Mouse (Mus musculus) embryo, embryonic 10.5 days (tissue): Measurements from ENCODE around the gene Srsf6.
A peak's percentile ranks its signal among the peaks of the same experiment; 100 is the strongest.

Experiments used
- DNase-seq: peaks from one replicate; pipeline ENCODE4 v3.0.0-alpha.2; 2015; ENCODE audit warnings: low spot score

The Srsf6 gene

DNA sequence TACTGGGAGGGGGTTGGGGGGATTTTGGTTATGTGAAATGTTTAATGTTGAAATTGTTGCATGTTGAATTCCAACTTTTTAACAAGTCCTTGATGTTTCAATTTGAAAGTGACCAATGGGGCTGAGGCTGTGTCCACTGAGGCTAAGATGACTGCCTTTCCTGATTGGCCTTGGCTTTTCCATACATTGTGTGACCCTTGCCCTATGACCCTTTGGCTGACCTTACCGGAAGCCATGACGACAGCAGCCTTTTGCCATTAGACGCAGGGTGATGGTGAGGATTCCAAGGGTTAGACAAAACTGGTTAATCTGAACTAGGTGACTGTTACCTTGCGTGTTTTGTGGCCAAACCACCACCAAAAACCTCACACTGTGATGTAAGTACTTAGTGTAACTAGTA is 1.4 kb downstream of the Srsf6 start:
- DNase-seq = peak; percentile 59

DNA sequence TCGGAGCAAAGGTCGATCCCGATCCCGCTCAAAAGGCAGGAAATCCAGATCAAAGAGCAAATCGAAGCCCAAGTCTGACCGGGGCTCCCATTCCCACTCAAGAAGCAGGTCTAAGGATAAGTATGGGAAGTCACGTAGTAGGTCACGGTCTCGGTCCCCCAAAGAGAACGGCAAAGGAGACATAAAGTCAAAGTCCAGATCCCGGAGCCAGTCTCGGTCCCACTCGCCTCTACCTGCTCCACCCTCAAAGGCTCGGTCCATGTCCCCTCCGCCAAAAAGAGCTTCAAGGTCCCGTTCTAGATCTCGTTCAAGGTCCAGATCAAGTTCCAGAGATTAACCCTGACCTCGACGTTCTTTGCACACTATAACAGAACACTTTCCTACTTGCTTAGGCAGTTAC is 3.1 kb downstream of the Srsf6 start:
- no peak for DNase-seq

DNA sequence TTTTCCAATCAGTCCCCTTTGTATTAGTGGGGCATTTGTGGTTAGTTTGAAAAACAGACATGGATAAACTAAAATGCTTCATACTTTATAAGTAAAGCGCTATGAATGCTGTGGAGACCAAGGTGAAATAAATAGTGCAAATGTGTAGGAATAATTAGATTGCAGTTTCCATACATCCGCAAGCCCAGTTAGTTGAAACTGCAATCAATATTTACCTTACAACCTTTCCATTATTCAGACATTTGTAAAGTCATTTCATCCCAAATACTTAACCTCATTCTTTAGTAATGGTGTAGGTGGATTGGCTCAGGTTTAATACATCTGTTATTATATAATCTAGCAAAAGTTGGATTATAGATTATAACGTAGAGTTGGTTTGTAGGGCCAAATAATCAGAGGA is 4.4 kb downstream of the Srsf6 start:
- DNase-seq = no peak

DNA sequence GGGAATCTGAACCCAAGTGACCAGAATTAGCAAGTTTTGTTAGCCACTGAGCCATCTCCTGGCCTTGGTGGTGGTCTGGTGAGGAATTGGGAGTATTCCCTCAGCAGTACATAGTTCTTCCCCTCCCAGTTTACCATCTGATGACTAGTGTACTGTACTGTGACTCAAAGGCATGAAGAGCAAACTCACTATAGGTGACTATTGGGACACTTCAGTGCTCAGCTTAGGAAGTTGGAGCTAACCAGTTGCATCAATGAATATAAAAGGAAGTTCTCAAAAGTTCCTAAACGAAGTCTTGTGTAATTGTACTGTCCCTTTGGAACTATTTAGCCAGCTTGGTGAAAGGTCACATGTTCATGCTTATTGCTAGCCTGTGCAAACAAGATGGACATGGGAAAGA is 8.2 kb downstream of the Srsf6 start:
- no peak for DNase-seq

DNA sequence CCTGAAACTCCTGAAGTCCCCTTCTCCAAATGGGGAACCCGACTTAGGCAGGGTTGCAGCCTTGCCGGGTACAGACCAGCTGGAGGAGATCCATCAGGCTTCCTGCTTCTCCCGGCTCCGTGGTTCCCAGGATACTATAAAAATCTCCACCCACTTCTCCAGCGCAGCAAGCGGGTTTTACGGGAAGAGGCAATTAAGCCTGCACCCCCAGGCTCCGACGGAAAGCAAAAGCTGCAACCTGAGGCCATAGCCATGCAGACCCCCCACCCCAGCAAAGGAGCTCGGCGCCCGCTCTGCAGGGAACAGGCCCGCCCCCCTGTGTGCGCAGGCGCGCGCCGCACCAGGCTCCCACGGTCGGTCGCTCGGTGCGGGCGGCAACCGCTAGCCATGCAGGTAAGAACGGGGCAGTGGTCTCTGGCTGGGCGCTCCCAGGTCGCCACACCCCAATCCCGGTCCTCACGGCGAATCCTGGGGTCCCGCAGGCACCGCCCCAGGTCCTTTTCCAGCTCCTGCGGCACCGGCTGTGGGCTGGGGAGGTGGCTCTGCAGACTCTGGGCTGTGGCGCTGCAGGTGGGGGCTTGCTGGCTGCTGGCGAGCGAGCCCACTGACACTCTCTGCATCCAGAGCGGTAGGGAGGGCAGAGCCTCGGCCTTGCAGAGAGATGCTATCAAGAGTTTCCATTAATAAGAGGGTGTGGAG is 12.0 kb downstream of the Srsf6 start, which contains the start of gene L3mbtl1:
TSS of gene L3mbtl1 (plus strand) at position 325 of the 699 bp plus-strand sequence.
- peak; percentile 27 for DNase-seq

DNA sequence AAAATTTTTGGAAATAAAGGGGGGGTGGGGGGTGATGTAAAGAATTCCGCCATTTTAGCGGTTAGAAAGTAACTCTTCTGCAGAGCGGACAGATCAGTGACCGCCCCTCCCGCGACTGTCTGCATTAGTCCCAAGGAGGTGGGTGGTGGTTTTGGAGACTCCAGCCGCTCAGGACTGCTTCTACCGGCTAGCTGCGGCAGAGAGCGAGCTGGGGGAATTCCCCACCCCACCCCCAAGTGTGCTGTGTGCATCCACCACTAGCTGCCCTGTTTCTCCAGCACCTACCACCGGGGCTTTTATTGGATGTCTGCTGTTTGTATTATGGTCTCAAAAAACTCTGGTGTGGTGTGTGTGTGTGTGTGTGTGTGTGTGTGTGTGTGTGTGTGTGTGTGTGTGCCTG is 12.6 kb downstream of the Srsf6 start:
- DNase-seq = no peak

DNA sequence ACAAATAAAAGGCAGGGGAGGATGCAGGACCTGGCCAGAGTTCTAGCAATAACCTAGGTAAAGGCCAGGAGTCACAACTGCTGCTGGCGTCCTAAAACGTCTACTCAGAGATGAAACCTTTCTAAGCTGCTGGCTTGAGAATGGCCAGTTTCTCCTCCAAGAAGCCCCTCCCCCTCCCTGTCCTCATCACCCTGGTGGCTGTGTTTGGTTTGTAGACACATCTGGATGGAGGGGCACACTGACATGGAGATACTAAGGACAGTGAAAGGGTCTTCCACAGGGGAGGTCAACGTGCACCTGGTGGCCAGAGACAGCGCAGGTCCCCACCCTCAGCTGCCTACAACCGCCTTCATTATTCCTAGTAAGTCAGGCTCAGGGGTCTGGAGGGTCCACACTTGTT is 15.6 kb downstream of the Srsf6 start:
- DNase-seq = no peak

DNA sequence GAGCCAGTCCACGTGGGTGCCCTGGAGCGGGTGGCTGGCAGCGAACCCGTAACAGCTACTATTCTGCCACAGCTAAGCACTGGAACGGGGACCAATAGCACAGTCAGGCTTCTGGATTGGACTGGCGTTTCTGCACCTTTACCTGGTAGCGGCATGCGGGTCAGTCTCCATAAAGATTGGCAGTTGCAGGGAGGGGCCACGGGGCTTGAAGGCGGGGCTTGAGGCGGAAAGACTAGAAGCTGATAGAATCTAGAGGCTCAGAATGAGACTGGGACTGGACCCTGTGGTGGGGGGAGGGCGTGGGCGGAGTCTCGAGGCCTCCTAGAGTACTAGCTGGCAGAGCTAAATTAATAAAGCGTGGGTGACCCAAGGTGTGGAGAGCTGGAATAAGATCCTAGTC is 16.4 kb downstream of the Srsf6 start:
- DNase-seq = peak; percentile 33

DNA sequence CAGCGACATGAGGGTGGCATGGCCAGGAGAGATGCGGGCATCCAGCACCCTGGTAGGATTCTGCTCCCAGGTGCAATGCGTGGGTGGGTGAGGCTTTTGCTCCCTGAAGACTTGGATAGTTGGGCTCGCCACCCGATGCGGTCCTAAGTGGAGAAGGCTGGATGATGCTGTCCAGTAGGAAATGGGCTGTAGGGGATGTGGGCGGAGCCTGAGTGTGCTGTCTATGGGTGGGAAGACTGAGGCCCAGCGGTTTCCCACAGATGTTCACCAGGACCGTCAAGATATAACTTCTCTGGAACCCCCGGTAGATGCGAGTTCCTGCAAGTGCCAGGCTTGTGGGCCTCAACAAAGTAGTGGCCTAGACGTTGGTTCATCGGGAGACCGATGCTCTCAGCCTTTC is 16.9 kb downstream of the Srsf6 start:
- no peak for DNase-seq

DNA sequence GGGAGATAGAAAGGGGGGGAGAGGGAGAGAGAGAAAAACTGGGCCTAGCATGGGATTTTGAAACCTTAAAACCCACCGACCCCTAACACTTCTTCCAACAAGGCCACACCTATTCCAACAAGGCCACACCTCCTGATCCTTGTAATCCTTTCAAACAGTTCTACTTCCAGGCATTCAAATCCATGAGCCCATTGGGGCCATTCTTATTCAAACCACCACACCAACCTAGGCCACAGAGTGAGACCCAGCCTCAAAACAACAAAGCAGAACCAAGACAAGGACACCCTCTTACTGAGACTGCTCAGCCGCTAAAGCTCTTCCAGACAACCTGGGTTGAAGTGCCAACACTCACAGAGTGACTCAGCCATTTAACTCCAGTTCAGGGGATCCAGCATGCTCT is 19.4 kb downstream of the Srsf6 start:
- no peak for DNase-seq

DNA sequence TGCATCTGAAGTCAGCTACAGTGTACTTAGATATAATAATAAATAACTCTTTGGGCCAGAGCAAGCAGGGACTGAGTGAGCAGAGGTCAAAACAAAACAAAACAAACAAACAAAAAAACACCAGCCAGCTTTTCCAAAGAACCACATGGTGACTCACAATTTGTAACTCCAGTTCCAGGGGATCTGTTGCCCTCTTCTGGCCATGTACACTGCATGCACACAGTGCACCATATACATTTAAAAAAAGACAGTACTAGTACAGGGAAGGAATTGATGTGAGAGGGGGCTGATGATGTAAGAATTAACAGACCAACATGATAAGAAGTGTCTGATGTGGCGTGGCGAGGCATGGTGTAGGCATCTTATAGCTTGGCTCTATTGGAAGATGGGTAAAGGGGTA is 25.5 kb downstream of the Srsf6 start:
- DNase-seq = no peak

DNA sequence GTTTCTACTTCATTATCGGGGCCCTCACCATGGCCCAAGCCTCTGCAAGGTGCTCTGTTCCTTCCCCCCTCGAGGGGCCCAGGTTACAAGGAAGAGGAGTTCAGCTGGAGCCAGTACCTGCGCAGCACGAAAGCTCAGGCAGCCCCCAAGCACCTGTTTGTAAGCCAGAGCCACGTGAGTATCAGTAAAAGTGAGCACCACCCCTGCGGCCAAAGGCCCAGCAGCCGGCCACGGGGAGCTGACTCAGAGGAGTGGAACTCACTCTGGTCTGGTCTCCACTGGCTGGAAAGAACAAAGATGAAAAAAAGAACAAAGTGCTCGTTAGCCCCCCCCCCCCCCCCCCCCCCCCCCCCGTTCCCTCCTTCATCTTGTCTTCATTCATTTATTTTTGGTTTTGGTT is 30.0 kb downstream of the Srsf6 start:
- no peak for DNase-seq

DNA sequence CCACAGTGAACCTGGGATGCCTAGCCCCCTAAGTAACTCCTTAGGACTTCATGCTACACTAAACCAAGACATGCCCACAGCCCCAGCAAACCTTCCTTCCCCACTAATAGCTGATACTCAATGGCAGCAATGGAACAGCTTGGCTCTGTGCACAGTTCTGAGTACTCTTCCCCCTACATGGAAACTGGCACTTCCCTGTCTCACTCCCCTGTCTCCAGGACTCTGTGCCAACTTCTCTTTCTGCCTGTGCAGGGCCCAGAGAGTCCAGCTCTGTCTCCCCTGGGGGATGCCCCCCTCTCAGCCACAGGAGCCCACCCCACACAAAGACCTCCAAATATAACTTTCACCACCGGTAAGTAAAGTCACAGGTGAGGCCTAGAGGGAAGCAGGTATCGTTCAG is 35.4 kb downstream of the Srsf6 start:
- no peak for DNase-seq

DNA sequence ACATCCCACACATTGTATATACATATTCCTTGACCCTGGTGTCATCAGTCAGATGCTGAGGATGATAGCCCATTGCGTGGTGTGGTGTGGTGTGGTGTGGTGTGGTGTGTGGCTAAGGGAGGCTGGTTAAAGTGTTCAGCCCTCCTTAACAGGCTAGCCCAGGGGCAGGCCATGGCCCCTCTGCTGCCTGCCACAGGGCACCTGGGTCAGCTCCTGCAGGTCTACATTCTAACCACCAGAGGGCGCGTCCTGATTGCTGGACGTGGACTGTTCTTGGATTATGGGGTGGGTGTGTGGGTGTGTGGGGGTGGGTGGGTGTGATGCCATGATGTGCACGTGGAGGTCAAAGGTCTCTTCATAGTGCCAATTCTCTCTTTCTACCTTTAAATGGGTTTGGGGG is 37.0 kb downstream of the Srsf6 start:
- DNase-seq = peak; percentile 75

DNA sequence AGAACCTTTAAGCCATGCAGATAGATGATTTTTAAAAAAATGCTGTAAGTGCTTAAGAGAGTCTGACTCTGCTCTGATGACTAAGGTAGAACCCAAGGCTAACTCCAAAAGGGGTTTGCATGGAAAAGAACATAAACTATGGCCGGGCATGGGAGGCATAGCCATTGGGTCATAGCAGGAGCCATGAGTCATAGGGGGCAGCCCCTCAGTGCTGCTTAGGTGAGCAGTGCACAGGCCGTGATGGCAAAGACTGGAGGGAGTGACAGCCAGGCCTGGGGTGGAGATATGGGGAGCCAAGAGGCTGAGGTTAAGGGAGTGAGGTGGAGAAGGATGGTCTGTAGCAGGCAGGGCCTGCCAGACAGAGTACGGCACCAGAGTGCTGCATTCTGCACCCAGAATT is 37.8 kb downstream of the Srsf6 start:
- DNase-seq = no peak

DNA sequence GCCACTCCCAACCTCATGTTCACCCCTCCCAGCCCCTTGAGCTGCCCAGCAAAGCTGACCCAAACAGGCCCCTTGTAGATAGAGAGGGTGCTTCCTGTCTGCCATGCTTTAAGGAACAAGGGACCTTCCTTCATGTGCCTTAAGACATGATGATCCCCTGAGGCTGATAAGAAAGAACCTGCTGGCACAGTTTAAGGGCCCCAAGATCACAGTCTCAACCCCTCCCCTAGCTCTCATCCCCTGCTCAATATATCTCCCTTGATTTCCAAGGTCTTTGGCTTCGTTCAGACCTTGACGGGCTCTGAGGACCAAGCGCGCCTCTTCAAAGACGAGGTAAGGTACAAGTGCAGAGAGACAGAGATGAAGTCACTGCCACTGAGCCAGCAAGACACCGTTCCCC is 39.6 kb downstream of the Srsf6 start:
- DNase-seq = no peak

DNA sequence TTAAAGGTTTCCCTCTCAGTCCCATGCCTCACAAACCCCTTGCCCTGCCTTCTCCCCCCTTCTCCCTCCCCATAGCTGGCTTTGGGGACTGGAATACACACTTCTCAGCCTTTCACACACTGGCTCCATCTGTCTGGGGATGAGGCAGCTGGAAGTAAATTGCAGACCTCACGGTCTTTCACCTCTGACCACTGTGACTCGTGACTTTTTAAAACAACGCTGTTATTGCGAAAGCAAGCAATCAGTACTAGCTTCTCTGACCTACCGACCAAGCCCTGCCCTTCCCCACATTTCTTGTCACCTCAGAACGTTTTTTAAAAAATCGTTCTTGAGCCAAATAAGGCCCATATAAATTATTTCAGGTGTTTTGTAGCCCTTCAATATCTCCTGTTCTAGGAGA is 41.4 kb downstream of the Srsf6 start:
- peak; percentile 38 for DNase-seq

DNA sequence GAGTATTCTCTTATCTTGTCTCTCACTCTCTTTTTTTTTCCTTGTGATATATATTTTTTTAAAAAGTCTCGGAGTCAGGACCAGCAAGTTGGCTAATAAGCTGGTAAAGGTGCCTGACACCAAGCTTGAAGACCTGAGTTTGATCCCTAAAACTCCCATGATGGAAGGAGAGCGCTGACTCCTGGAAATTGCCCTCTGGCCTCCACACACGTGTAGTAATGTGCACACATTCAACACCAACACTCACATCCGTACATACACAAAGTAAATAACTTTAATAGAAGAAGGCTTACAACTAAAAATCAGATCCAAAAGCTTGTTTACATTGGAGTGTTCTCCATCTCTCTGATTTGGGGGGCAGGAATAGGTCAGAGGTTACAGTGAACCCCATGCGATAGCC is 41.9 kb downstream of the Srsf6 start:
- no peak for DNase-seq

DNA sequence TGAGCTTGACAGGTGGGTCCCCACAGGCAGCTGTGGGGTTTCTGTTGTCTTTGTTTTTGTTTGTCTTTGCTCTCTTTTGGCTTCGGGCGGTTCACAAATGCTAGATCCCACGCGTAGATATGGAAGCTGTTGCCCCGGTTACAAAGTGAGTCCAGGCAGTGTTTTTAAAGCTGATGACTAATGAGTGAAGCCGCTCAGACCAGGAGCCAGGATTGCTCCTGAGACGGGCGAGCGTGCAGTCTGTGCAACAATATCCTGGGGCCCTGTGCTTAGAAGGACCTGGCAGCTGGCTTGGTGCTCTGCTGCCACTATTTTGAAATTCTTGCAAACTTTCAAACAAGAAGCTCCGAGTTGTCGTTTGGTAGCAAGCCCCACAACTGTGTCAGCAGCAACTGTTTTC is 42.3 kb downstream of the Srsf6 start:
- peak; percentile 55 for DNase-seq

DNA sequence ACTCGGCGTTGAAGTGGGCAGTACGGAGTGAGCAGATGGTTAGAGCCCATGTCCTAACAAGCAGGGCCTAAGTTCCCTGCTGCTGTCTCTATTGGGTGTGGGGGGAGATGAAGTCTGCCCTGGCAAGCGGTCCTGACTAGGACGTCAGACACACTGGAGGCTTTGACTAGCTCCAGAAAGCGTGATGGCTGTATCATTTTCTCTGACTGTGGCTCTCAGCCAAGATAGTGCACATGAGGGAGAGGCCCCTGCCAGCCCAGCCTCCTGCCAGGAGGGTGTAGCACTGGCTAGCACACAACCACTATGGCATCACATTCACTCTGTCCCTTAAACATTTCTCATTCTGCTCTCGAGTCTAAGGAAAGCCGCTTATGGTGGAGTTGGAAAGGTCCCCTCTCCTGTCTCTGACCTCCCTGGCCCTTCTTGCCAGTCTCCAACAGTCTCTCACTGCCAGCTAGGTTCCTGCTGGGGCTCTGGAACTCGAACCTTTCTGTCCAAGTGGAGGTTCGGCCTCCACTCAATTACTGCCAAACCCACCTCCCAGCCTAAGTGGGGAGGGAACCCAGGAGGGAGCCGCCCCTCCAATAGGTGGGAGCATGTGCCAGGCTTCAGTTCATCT is 43.9 kb downstream of the Srsf6 start:
- no peak for DNase-seq

DNA sequence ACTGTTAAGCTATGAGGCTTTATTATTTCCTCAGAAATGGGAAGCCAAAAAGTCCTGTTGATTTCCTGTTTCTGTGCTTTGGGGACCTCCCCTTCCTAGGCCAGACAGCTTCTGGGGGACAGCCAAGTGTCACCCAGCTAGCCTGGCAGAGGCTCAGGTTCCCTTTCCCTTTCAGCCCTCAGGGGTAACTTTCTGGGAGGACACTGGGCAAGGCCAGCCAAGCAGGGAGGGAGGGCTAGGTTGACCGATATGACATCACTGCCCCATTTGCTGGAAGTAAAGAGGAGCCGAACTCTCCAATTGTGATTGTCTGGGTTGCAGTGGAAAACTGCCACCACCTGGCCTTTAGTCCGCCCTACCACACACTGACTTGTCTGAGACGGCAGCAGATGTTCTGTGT is 44.7 kb downstream of the Srsf6 start:
- DNase-seq = no peak

DNA sequence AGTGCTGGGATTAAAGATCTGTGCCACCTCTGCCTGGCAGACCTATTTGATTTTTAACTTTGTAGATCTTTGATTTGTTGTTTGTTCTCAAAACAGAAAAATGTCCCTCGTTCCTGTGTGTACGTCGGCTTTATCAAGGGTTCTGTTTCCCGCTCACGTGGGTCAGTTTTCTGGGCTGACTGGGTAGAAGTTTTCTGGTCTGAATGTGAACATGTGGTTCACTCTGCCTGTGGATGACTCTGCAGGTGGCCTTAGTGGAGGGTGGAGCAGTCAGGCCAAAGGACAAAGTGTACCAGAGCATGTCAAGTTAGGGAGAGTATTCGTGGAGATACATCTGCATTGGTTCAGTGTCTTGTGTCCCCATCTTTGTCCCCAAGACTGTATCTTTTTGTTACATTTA is 53.1 kb downstream of the Srsf6 start:
- no peak for DNase-seq

DNA sequence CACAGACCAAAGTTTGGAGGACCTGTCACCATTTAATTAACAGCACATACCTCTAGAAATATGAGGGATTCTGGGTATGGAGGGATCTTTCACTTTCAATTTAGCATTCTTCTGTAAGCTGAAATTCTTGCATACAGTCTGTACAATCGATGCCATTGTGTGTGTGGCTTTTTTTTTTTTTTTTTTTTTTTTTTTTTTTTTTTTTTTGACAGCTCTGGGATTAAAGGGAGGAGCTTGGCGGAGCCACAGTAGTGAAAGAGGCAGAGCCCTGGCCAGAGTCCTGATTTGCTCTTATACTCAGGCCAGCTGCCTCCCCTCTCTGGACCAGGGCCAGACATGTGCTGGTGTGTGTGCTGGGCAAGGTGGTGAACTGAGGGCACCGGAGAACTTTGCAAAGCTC is 54.6 kb downstream of the Srsf6 start:
- no peak for DNase-seq
